Mouse (Mus musculus): ENCODE data around the gene Ttyh1.
A peak's percentile ranks its signal among the peaks of the same experiment; 100 is the strongest.
"Not testable (repeated sequence)": the region's sequence is repeated elsewhere in the genome, so short reads cannot be mapped to it uniquely, and the experiment has no call there.

Gene Ttyh1

DNA sequence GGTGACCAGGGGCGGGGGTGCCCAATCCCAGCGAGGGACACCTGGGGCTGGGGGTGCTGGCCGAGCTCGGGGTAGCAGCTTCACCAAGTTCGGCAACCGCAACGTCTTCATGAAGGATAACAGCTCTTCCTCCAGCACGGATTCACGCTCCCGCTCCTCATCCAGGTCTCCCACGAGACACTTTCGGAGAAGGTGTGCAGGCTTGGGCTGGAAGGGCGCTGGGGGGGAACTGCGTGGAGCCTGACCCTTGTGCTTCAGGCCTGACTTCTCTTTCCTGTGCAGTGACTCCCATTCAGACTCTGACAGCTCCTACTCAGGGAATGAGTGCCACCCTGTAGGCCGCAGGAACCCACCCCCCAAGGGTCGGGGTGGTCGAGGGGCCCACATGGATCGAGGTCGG, 24.3 kb downstream of the Ttyh1 start:
- DNase-seq (ENCODE audit: low read depth, low spot score): no peak

DNA sequence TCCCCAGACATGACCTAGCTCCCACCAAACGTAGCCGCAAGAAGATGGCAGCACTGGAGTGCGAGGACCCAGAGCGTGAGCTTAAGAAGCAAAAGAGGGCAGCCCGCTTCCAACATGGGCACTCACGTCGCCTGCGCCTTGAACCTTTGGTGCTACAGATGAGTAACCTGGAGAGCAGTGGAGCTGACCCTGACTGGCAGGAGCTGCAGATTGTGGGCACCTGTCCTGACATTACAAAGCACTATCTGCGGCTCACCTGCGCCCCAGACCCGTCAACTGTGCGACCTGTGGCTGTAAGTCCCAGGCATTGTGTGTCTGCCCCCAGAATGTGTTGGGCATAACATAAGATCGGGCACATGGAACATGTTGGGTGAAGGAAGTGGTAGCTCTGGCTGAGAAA, 24.8 kb downstream of the Ttyh1 start:
- DNase-seq (ENCODE audit: low read depth, low spot score): no peak

DNA sequence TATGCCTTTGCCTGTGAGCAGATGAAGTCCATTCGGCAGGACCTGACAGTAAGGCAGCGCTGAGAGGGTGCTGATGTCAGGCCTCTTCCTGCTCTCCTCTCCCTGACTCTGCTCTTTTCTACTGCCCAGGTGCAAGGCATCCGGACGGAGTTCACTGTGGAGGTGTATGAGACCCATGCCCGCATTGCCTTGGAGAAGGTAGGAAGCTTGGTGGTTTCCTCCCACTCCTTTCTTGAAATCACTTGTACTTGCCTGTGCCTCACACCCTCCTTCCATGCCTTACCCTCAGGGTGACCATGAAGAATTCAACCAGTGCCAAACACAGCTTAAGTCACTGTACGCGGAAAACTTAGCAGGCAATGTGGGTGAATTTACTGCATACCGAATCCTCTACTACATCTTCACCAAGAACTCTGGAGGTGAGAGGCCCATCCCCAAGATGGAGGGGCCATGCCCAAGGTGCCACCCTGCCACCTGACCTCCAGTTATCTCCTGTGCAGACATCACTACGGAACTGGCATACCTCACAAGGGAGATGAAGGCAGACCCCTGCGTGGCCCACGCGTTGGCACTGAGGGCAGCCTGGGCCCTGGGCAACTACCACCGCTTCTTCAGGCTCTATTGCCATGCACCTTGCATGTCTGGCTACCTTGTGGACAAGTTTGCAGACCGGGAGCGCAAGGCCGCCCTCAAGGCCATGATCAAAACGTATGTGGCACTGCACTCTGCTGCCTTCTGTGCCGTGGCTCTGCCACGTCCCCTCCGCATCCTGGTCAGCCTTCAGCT, 25.8 kb downstream of the Ttyh1 start:
- DNase-seq (ENCODE audit: low read depth, low spot score): no peak

DNA sequence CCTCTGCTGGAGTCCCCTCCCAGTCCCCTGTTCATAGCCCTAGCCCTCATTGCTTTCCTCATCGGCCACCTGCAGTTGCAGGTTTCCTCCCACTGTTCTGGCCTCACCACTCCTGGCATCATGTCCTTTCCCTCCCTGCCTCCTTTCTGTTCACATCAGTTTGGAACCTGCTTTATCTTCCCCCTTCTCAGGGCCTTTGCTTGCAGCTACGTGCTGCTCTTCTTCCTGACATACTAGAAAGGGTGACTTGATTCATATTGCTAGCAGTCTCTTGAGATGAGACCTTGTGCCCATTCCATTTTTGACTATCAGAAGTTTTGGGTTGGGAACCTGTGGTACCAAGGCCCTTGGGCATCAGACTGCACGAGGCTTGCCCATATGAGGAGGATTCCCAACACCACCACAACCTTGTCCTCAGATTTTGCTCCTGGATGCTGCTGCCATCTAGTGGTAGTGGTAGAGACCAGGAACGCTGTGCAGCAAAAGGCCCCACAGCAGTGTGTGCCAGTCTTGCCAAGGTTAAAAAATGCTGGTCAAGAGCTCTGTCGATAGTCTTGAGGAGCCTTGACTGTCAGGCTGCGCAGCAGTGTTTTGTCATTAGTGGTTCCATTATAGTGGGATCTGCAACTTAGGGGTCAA, 26.5 kb downstream of the Ttyh1 start:
- DNase-seq (ENCODE audit: low read depth, low spot score): peak; percentile 61

DNA sequence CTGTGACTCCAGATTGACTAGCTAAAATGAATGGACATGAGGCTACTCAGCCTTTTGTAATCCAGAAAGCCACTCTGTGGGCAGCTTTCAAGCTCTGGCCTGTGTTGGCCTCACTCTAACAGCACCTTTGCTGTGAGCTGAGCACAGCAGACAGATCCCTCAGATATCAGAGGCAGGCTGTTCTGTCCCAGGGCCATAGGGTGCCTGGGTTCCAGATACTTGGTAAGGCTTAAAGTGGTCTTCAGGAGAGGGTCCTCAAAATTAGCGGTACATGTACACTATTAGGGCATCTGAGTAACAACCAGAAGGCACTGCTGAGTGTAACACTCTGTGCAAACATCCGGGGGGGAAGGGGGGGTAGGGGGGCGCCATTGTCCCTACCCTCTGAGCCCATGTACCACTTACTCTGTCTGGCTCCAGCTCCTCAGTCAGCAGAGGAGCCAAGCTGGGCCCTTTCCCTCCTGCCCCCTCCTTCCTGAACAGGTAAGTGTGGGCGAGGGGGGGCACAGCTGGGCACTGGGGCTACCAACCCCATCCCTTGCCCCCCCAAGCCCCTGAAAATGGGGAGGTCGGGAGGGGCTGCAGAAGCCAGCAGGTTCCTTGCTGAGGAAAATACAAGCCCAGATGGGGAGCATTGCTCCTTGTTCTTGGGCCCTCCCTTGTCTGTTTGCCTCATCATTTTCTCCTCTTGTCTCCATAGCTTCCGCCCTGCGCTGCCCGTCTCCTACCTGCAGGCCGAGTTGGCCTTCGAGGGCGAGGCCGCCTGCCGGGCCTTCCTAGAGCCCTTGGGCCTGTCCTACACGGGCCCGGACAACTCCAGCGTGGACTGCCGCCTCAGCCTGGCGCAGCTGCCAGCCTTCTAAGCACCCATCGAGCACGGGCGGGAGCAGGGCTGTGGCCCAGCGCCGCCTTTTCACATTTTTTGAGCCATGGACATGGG, 27.3 kb downstream of the Ttyh1 start:
- DNase-seq (ENCODE audit: low read depth, low spot score): no peak

DNA sequence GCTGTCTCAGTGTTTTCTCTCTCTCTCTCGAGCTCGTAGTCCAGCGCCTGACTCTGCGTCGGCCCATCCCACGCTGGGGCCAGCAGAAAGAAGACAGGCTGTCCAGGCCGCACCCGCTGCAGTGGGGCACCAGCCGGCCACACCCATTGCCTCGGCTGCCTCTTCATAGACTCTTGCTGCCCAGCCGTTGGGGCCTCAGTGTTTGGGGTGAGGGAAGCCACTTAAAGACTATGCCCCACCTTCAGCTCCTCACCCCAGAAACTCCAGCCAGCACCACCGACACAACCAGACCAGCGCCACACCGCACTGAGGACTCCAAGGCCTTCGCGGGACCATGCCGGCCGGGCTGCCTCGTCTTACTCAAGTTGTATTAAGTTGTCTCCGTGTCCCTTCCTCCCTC, 28.2 kb downstream of the Ttyh1 start:
- no peak for DNase-seq (ENCODE audit: low read depth, low spot score)

DNA sequence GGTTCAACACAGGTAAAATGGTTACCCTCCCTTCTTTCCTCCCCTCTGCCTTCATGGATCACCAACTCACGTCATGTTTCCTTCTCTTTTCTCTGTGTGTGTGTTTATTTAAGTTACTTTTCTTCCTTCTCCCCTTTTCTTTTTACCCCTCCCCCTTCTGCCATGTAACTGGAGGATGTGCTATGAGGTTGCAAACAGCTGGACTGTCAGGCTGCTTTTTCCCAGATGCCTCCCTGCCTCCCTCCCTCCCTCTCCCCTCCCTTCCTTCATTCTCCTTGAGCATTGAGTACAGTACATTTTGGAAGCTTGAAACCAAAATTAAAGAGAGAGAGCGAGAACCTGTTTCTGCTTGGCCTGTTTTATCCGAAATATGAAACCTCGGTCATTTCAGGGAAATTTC, 28.6 kb downstream of the Ttyh1 start:
- no peak for DNase-seq (ENCODE audit: low read depth, low spot score)

DNA sequence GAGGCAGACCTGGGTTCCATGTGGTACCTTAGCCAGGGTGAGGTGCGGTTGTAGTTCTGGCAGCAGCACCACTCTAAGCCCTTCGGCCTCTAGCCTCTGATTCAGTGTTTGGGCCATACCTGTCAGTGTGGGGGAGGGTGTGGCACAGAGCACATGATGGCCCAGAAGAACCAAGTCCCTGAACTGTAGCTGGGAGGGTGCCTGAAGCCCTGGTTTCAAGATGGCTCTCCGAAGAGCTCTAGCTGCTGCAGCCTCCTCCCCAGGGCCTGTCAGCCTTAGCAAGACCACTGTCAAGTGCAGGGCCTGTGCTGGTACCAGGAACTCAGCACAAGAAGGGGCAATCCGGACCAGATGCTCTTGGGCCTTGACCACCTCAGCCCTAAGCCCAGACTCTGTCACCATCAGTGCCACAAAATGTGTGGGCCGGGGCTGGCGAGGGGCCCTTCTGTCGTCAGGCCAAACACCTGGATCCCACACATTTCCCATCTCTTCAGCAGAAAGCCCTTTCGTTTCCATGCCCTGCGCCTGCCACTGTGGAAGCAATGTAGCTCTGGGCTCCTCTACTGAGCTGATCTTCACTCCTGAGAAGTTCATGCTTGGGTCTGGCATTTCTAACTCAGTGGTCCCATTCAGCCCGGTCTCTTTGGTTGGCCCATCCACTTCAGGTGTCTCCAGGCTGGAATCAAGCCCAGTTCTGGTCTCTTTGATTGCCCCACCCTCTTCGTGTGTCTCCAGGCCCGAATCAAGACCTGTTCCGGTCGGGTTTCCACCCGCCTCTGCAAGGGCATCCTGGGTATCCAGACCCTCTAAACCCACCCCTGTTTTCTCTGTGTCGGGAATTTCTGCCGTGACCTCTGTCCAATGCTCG, 29.4 kb downstream of the Ttyh1 start:
- DNase-seq (ENCODE audit: low read depth, low spot score): no peak

DNA sequence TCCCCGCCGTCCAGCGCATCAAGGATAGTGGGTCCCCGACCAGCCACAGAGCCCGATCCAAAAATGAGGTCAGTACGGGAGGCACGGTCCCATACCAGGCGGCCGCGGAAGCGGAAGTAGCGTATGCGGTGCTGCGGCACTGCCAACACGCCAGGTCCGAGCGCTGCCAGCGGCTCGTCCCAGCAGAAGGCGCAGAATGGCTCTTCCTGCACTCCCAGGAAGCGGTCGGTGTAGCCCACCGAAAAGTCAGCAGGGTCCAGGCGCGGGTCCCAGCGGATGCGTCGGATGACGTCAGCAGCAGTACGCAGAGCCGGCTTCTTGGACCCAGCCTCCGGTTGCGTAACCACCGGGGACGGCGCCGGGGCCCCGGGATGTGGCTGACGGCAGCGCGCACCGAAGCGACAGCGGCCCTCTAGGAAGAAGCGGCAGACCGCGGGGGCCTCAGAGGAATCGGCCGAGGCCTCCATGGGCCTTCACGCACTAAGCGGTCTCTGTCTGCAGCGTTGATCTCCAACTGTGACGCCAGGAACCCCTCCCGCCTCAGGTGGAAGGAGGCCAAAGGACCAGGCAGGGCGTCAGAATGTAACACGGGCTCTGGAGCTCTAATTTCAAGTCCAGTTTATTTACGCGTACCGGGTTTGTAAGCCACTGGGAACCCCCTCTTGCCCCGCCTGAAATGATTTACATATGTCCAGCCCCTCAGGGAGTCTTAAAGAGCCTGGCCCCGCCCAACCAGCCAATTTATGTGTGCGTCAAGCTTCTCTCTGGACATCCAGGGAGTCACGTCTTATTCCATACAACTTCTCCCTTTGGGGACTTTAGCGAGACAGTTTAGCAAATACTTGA, 30.2 kb downstream of the Ttyh1 start:
- DNase-seq (ENCODE audit: low read depth, low spot score): peak; percentile 93

DNA sequence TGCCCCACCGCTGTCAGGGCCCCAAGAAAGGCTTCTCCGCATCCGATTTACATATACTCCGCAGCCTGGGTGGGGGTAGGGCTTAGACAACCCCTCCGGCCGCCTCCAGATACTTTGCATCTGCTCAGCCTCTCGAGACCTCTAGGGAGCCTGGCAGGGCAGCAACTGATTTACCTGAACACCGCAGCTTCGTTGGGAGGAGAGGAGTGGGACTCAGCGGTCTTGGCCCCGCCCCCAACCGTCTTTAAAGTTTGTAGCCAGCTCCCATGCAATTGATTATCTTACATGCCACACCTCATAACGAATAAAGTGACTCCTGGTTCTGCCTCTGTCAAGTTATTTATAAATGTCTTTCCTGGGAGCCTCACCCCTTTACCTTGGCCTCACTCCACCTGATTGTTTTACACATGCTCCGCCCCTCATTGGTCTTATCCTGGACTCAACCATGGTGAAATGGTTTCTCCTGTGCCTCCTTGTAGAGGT, 30.9 kb downstream of the Ttyh1 start, which contains the start of gene Leng9:
TSS of gene Leng9 (minus strand) at position 316 of the 483 bp plus-strand sequence.
- peak; percentile 91 for DNase-seq (ENCODE audit: low read depth, low spot score)

DNA sequence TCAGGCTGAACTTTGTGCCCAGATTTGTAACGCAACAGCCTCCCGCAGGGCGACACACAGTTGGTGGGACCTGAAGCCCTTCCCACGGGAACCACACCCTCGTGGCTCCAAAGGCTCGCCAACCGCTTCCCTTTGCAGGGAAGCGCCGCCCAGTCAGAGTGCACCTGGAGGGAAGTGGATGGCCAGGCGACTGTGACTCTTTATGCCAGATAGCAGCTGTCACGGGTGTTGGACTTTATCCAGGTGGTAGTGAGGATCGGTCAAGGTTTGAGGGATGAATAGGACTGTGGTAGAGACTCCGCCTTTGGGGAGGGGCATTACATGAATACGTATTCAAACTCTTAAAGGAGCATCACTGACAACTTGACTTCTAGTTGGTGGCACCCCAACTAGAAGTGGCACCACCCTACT, 31.6 kb downstream of the Ttyh1 start:
- peak; percentile 47 for DNase-seq (ENCODE audit: low read depth, low spot score)

DNA sequence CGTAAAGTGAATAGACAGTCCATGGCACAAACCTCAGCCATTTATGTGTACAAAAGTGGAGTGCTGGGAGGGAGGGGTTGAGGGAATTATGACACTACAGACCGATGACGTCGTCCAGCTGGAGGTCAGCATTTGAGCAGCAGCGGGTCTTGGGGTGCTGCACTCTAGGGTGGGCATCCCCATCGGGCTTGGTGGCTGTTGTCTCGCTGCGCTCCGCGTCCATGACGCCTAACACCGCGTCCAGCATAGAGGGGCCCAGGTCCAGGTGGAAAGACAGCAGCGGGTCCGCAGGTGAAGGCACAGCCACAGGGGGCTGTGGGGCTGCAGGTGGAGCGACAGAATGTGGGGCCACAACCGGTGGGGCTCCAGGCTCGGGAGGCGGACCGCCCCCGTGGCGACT, 32.0 kb downstream of the Ttyh1 start:
- DNase-seq (ENCODE audit: low read depth, low spot score): no peak

DNA sequence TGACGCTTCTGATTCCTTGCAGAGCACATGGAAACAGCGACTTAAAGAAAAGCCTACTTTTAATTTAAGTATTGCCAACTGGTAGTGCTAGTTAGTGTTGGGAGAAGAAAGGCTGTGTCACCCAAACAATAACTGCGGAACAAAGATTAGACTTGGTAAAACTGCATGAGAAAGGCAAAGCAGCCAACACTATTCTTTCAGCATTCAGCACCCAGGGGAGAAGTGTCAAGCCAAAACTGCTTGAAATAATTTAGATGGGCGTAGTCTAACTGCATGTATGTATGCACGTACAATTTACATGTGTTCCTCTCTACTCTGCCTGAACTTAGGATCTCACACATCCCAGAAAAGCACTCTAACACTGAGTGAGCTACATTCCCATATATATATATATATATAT, 35.1 kb downstream of the Ttyh1 start:
- DNase-seq (ENCODE audit: low read depth, low spot score): no peak

DNA sequence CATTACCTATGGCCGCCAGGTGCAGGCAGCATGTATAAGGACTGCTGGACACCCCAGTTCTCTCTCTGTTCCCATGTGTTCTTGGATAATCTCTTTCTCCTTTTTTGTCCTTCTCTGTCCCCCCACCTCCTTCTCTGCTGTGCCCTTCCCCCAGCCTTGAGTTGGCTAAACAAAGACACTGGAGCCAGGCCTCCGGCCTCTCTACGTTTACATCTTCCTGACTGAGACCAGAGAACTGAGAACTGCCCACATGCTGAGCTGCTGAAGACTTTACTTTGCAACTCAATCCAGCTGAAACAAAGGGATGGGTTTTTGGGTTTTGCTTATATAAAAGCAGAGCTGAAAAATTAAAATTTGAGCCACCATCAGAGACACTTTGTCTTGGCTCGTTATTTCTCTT, 35.8 kb downstream of the Ttyh1 start:
- no peak for DNase-seq (ENCODE audit: low read depth, low spot score)

DNA sequence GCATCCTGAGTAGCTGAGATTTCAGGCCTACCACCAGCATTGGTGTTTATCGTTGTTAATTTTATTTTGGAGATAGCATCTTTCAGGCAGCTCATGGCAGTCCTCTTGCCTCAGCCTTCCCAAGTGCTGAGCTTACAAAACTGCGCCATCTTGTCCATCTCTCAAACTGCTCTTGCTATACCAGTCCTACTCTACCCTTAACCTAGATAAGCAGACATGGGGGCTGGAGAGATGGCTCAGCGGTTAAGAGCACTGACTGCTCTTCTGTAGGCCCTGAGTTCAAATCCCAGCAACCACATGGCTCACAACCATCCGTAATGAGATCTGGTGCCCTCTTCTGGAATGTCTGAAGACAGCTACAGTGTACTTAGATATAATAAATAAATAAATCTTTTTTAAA, 42.4 kb downstream of the Ttyh1 start:
- DNase-seq (ENCODE audit: low read depth, low spot score): not testable (repeated sequence)

DNA sequence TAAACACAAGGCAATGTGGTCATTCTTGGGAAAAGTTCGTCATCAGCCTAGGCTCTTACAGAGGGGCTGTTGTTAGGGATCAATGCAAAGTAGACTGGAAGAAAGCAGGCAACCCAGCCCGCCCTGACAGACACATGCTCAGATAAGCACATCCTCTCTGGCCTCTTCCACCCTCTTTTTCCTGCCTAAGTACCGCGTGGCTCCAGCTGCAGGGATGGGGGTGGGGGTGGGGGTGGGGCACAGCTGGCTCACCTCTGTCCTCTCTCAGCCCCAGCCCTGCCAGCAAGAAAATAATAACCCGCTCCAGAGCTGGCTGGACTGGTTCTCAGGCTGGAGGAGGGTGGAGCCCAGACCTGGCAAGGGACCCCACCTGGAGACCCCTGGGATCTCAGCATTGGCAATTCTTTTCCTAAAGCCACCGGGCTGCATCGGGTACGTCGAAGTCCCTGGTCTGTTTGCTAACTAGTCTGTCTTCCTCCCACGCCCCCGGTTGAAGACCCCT, 44.4 kb downstream of the Ttyh1 start:
- no peak for DNase-seq (ENCODE audit: low read depth, low spot score)

DNA sequence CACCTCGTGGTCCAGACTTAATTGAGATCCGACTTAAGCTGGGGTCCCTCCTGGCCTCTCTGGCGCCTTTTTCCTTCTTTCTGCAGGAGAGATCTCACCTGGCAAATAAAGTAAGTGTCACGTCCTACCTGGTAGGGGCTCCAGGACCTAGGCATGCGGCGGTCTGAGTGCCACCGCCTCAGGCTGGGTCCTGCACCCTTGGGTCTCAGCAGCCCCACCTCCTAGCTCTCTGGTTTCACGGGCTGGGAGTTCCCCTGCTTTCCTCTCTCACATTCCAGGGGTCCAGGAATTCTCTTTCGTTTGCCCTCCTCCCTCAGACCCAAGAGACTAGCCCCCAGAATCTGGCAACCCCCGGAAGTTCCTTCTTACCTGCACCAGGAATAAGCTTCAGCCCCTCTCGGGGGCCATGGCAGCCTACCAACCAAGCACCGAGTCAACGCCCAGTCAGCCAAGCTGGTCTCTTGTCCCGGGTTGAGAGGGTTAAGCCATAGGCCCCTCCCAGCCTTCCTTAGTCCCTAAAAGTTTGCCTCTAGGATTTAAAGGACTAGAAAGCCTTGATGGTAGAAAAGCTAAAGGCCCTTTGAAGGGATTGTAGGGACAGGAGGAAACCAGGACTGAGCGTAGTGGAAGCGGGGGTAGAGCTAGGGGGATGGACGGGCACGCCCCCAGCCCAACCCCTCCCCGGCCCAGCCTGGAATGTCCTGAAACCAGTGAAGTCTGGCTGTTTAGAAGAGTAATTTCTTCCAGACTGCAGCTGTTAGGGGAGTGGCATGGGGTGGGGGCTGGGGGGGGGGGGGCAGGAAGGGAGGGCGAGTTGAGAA, 45.1 kb downstream of the Ttyh1 start, which contains the start of gene Cdc42ep5:
TSS of gene Cdc42ep5 (minus strand) at position 771 of the 821 bp plus-strand sequence.
- no peak for DNase-seq (ENCODE audit: low read depth, low spot score)

DNA sequence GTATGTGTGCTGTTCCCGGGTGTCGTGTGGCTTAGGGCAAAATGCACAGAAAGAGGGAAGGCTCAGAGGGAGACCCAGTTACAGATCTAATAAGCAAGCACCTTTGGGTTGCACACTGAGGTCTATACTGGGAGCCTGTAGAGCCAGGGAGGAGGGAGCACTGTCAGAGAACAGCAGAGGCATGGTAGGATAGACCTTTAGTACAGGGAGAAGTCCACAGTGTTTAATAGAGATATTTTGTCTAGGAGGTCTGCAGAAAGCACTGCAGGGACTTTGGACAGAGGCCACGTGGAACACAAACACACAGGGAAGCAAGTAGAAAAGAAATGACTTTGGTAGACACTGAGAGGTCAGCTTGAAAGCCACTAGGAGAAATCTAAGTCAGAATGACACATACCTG, 46.1 kb downstream of the Ttyh1 start:
- no peak for DNase-seq (ENCODE audit: low read depth, low spot score)

DNA sequence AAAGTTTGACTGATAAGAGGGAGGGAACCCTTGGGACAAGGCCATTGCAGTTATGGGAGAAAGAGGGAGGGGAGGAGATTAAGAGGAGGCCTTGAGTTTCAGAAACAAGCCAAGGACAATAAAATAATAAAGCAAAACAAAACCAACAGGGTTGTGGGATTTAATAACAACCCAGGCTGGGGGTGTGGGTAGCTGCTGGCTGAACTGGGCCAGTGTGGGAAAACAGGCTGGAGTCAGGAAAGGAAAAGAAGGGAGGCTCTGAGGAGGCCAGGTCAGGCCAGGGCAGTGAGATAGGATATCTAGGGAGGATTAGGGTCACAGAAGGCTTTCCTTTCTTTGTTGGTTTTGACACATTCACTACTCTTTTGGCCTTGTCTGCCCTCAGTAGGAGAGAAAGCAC, 47.9 kb downstream of the Ttyh1 start:
- DNase-seq (ENCODE audit: low read depth, low spot score): no peak
